ENCODE assay signal across 8 mouse cellular contexts in the genomic region with DNA sequence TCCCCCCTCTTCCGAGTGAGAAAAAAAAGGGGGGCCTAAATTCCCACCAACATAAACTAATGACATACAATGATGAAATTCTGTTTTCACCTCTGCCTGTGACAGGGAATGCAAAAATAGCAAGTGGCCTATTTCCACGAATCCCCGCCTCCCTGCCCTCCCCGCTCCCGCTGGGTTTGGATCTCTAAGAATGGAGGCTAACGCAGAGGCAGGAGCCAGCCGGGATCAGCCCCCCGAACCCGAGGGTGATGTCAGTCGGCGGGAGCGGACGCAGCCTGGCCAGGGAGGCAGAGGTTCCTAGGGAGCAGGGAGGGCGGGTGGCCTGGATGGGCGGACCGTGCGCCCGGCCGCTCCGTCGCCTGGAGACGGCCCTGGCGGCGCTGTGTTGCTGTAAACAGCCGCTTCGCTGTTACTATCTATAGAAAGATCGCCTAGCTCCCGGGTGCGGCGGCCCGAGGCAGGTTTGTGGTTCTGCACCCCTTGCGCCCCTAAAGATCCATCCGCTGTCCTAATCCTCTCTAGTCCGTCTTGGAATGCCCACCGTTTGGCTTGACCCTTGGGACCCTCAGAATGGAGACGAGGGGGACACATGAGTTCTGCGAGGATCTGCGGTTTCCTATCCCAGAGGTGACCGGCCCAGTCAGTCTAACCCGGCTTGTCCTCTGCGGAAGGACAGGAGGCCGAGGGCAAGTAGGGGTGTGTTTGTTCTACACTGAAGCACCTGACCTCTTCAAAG. TPM values are rescaled to one million over a fixed set of nuclear protein-coding genes. Genes with fewer than 3 reads are reported as not detected.
A peak's percentile ranks its signal among the peaks of the same experiment; 100 is the strongest.
DNase-seq lines count a peak whose midpoint lies in the region; ATAC-seq and TF ChIP-seq lines count a peak whose summit lies in the region.

No protein-coding gene starts in this region.

- H3K4me1 ChIP-seq in forebrain, postnatal 0 days (ENCODE audit: insufficient read depth), result 0 out of 2 replicates have a peak, but pooled peaks cover 10% of the 10 kb centered on the region
- H3K4me1 ChIP-seq in hindbrain, embryonic 13.5 days (replicated peaks), result peaks cover 44% of the 10 kb centered on the region

- peak overlapping the region; percentile 54 for H3K9ac ChIP-seq in forebrain, postnatal 0 days
- H3K9ac ChIP-seq in hindbrain, embryonic 13.5 days, result peak overlapping the region; percentile 78

- H3K36me3 ChIP-seq in forebrain, postnatal 0 days (ENCODE audit: insufficient read depth), result no peaks in the 10 kb centered on the region
- no peaks in the 10 kb centered on the region for H3K36me3 ChIP-seq in hindbrain, embryonic 13.5 days
- no peaks in the 10 kb centered on the region; the same call in none of the 2 replicates for H3K36me3 ChIP-seq in macrophage (ENCODE audit: inconsistent target)

- DNase-seq in MN1 (ENCODE audit: low spot score), result peak; percentile 95
- peak; percentile 59 for DNase-seq in cerebellum, adult 11 months
- DNase-seq in forebrain, postnatal 0 days, result peak; percentile 74
- peak; percentile 52 to 70 for DNase-seq in layer of hippocampus, postnatal 36 days
- peak; percentile 88 for DNase-seq in retina, embryonic 14.5 days (ENCODE audit: low spot score)
- peak; percentile 85 for DNase-seq in urinary bladder, postnatal 14 days (ENCODE audit: low spot score)

- peaks cover 33% of the 10 kb centered on the region for H3K79me2 ChIP-seq in macrophage (ENCODE audit: inconsistent target)

- WGBS in forebrain, postnatal 0 days, result under 1% methylated on average over 41 of the region's 42 CpGs
- under 1% methylated on average over 42 of the region's 42 CpGs for WGBS in hindbrain, embryonic 13.5 days
- 2% methylated on average over 36 of the region's 42 CpGs for WGBS in macrophage (ENCODE audit: missing documents)

- peak overlapping the region; percentile 98 for H3K4me2 ChIP-seq in forebrain, postnatal 0 days (ENCODE audit: low read depth)
- peak overlapping the region; percentile 97 for H3K4me2 ChIP-seq in hindbrain, embryonic 13.5 days

- ATAC-seq in forebrain, postnatal 0 days, result peak; percentile 42
- peak; percentile 19; the same call in 1 of the 2 replicates for ATAC-seq in hindbrain, embryonic 13.5 days (ENCODE audit: low FRiP score)

- peak overlapping the region; percentile 50 for H3K4me3 ChIP-seq in forebrain, postnatal 0 days (ENCODE audit: low read depth, low read length)
- H3K4me3 ChIP-seq in hindbrain, embryonic 13.5 days, result peak overlapping the region; percentile 53
- peak overlapping the region; percentile 85 for H3K4me3 ChIP-seq in macrophage (ENCODE audit: inconsistent target)

- peaks cover 10% of the 10 kb centered on the region; the same call in 1 of the 2 replicates for H3K27me3 ChIP-seq in forebrain, postnatal 0 days (ENCODE audit: insufficient read depth, low read length)
- peaks cover 30% of the 10 kb centered on the region for H3K27me3 ChIP-seq in hindbrain, embryonic 13.5 days

- TF ChIP-seq CTCF in forebrain, postnatal 0 days (IDR thresholded peaks at IDR 0.05; ENCODE audit: low read depth), result no peak

- H3K9me3 ChIP-seq in forebrain, postnatal 0 days (ENCODE audit: low read length), result no peaks in the 10 kb centered on the region
- no peaks in the 10 kb centered on the region for H3K9me3 ChIP-seq in hindbrain, embryonic 13.5 days

- H3K27ac ChIP-seq in forebrain, postnatal 0 days (ENCODE audit: low read depth, low read length), result peak overlapping the region; percentile 62
- peak overlapping the region; percentile 58 for H3K27ac ChIP-seq in hindbrain, embryonic 13.5 days
- H3K27ac ChIP-seq in macrophage, result peak overlapping the region; percentile 95

RNA-seq across cellular contexts. Expression of a gene that starts 1.6 kb away (rescaled TPM):
- 14.2 and 18.0 TPM in 2 replicates for total RNA-seq in forebrain, postnatal 0 days (2014; rRNA removed)
- polyA plus RNA-seq in forebrain, postnatal 0 days (2015; fragmentation: Nextera tagmentation; extraction: Ambion mirVana), result 9.3 and 9.6 TPM in 2 replicates
- polyA plus RNA-seq in hindbrain, embryonic 13.5 days (2015; fragmentation: Nextera tagmentation; extraction: Ambion mirVana), result 1.9 and 2.5 TPM in 2 replicates
- total RNA-seq in layer of hippocampus, postnatal 36 days (2021), result 10 to 100 TPM; 14.6 to 17.2 TPM
- 1,000 to 10,000 TPM in 2 of 26 experiments, 100 to 1,000 TPM in 11, 10 to 100 TPM in 13; 13.7 to 1,974 (median 105) TPM for total RNA-seq in macrophage (2018; cell fraction: chromatin; rRNA removed)
- 1,000 to 10,000 TPM in 4 of 26 experiments, 100 to 1,000 TPM in 13, 10 to 100 TPM in 9; 10.4 to 2,234 (median 166) TPM for total RNA-seq in macrophage (2018; cell fraction: cytosol; rRNA removed)
- 1,000 to 10,000 TPM in 3 of 26 experiments, 100 to 1,000 TPM in 13, 10 to 100 TPM in 10; 15.4 to 1,140 (median 154) TPM for total RNA-seq in macrophage (2018; cell fraction: nucleus; rRNA removed)
- 18.1 to 88.1 TPM (median 21.8 TPM) in 3 replicates for polyA plus RNA-seq in macrophage (2018)

Comparison
In these comparisons a context has a peak if more than half of its experiments do, and no peak if none do; other contexts are left out.
1. Peak in every context shown above with its lines: DNase-seq, ATAC-seq, H3K4me3 ChIP-seq and H3K27ac ChIP-seq.